Mouse (Mus musculus) urinary bladder, postnatal 25 days (tissue): Measurements from ENCODE around the gene Mmp14.

Experiments used
- DNase-seq: peaks from one replicate; pipeline ENCODE4 v3.0.0; 2022; ENCODE audit warnings: low spot score

The Mmp14 gene

GRCm38 (mm10) chr14:54431334-54432077, at the start of gene Mmp14:
TSS of gene Mmp14 (plus strand) at chr14:54431612.
- peak; percentile 63 for DNase-seq

DNA sequence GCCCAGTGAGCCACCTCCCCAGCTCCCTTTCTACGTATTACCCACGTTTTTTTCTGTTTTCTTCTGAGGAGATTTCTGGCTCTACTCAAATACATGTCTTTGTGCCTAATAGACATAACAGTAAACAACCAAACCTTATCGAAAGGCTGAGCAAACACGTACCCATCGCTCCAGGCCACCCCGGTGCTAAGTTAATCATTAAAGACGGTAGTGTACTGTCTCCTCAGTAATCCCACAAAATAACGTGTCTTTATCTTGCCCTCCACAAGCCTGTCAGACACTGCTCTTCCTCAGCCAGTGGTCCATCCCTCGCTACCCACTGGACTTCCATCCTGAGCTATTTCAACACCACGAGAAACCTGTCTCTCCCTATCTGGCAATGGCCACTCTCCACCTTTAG, 49.6 kb upstream of the Mmp14 start:
- DNase-seq = no peak

GRCm38 (mm10) chr14:54382641-54383040, 48.8 kb upstream of the Mmp14 start:
- DNase-seq = no peak

GRCm38 (mm10) chr14:54383355-54383771, 48.0 kb upstream of the Mmp14 start:
- no peak for DNase-seq

DNA sequence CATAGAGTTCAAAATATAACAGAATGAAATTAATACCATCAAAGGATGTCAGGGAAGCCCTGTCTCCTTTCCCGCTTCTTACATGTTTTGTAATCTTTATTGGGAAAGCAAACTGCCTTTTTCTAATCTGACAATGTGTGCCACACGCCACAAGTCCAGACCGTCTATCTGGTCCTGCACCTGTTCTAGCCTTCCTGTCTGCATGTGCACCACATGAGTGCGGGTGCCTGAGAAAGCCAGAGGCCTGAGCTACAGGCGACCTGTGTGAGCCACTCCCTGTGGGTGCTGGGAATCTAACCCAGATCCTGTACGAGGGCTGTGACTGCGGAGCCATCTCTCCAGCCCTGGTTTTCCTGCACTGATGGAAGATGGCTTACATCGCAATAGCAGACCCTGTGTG, 47.0 kb upstream of the Mmp14 start:
- DNase-seq = no peak

DNA sequence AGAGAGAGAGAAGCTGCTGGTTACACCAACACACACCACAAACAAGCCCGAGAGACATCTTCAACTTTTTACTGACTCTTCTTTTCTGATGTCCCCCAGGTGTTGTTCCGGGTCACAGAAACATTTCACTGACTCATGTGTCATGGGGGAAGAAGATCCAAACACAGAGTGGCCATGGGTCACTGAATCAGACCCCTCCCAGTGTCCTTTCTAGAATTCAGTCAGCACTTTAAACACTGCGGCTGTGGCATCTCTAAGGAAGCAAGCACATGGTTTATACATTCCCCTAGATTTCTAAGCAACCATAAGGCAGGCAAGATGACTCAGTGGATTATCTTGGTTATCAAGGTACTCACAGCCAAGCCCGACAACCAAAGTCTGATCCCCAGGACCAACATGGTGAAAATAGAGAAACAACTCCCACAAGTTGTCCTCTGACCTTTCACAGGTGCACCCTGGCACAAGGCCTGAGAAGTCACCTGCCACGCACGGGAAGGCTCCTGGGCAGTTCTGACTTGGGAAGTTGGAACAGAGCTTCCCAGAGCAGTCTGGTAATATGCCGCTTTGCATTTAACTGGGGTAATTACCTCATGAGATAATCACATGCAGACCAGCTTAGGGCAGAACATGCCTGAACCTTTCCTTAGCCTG, 45.3 kb upstream of the Mmp14 start:
- no peak for DNase-seq

GRCm38 (mm10) chr14:54387546-54387945, 43.9 kb upstream of the Mmp14 start:
- DNase-seq = no peak

DNA sequence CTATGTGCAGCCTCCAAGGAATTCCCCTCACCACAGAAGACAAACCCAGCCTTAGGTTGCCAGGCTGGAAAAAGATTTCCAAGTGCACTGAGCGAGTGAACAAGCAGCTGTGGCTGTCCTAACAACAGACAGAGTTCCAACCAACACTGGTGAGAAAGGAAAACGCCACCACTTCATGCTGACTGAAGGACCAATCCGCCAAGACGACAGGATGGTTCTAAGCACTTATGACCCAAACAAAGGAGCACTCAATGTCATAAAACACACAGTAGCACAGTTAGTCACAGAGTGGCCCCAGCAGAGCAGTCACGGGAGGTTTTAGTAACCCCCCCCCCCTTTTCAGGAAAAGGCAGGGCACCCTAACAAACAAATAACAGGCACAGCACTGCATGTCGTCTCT, 40.6 kb upstream of the Mmp14 start:
- DNase-seq = no peak

DNA sequence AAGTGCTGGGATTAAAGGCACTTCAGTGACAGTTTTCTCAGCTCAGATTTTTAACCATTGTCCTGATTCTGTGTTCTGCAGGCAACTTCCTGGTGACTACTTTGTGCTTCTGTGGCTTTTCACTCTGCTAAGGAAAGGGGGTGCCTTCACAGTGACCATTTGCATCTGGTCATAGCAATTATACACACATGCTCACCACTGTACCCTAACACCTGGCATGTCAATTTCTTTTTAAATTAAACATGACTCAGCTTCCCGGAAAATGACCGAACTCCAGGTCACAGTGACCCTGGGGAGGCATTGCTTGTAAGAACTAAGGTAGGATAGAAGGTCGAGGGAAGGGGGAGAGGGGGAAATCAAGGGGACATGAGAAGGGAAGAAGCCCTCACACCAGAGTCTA, 37.6 kb upstream of the Mmp14 start:
- no peak for DNase-seq

DNA sequence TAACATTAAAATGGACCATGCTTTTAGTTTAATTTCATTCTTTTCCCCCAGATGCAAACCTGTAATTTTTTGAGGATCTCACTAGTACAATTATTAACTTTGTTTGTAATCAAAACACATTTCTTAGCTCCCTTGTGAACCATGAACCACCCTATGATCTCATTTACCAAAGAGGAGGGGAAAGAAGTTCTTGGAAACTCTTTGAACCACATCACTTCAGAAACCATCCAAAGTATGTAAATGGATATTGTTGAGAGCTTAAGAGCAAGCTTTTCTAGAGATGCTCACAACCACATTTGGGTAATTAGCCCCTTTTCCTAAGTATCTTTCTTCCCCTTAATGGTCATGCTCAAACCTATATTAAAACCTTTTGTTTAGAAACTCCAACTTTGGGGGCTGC, 37.1 kb upstream of the Mmp14 start:
- DNase-seq = no peak

DNA sequence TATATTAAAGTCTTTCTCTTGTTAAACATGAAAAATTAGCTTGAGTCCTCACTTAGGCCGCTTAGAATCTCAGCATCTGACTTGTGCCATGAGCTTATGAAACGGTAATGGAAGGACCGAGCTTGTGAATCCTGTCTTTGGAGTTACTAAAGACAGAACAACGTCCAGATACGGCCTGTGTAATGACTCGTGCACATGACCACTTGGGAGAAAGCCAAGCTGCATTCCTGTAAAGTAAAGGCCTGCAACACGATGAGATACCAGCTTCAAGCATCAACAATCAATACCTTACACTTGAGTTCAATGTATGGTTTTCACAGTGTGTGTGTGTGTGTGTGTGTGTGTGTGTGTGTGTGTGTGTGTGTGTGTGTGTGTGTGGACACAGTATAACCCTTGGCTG, 34.7 kb upstream of the Mmp14 start:
- DNase-seq = no peak

GRCm38 (mm10) chr14:54397872-54398527, 33.4 kb upstream of the Mmp14 start:
- DNase-seq = no peak

- DNase-seq = no peak
These were observed 32.9 kb upstream of the Mmp14 start for GRCm38 (mm10) chr14:54398528-54398916.

GRCm38 (mm10) chr14:54398921-54399382, 32.5 kb upstream of the Mmp14 start:
- DNase-seq = no peak

GRCm38 (mm10) chr14:54401723-54402122, 29.7 kb upstream of the Mmp14 start:
- no peak for DNase-seq

DNA sequence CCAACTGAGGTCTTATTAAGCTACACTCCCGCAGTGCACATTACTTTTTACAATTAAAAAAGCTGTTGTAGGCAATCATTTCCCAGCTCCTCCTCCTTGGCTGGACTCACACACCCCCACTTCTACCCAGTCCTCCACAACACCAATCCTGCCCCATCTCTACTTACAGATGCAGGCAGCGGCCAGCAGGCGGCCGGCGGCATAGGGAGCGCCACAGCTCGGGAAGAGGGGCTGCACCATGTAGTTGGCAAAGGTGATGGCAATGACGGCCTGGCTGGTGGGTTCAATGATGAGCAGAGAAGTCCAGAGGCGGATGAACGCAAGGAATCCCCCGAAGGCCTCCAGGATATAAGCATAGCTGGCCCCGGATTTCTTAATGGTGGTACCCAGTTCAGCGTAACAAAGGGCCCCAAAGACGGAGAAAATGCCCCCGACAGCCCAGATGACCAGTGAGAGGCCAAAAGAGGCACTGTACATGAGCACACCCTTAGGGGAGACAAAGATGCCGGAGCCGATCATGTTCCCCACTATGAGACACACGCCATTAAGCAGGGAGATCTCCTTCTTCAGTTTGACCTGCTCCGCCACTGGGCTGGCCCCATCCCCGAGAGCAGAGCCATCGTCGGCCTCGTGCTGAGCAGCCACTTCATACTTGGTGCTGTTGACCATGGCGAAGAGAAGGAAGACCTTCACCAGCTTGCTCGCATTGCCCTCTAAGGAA, 22.9 kb upstream of the Mmp14 start:
- DNase-seq = no peak

DNA sequence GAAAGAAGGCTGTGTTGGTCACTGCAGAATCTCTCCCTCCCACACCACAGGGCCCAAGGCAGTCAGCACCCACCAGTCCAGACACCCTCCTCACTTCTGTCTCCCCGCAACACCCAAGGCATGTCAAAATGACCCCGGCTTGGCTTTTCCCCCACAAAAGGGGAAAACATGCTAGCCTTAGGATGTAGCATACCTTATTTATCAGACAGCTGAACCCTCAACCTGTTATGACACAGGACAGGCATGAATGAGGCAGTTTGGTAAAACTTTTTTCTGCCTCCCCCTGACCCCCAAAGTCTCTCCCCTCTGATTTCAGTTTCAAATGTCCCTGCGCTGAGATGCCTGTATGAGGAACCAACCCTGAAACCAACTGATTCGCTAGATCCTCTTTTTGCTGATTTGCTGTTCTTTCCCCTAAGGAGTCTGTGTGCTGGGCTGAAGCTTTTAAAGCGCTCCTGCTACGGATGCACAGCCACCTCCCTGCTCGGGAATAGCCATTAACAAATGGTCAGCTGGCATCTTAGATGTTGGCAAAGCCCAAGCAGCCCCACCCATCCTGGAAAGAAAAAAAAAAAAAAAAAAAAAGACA, 22.3 kb upstream of the Mmp14 start:
- no peak for DNase-seq

DNA sequence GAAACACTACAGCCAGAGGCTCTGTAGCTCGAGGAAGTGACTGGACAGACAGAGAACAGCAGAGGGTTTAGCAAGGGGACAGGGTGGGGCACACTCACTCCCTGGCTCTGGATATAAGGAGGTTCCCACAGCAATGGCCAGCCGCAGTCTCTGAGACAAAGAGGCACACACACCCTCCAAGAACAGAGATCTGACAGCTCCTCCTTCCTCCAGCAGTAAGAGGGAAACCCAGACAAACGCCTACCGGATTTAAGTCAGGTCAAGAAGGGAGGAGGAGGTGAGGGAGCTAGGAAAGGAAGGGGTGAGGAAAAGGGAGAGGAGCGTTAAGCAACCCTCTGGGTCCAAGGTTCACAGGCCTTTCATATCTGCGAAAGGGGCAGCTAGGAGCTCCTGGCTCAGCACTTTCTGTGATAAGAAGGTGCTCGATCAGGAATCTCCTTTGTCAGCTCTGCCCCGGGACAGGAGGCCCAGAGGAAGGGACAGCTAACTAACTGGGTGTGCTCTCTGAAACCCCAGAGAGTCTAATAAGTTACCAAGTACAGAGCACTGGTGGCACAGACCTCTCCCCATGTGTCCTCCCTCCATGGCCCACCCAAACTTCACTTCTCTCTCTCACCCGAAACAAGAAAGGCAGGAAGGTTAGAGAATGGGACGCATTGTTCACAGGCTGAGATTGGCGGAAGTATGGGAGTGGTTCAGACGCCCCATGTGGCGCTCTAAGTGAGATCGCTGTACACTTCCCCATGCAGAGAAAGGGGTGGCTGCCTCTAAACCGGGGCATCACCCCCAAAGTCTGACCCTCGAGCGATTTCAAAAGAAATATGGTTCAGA, 21.2 kb upstream of the Mmp14 start:
- DNase-seq = no peak

GRCm38 (mm10) chr14:54412000-54412576, 19.3 kb upstream of the Mmp14 start:
- no peak for DNase-seq

DNA sequence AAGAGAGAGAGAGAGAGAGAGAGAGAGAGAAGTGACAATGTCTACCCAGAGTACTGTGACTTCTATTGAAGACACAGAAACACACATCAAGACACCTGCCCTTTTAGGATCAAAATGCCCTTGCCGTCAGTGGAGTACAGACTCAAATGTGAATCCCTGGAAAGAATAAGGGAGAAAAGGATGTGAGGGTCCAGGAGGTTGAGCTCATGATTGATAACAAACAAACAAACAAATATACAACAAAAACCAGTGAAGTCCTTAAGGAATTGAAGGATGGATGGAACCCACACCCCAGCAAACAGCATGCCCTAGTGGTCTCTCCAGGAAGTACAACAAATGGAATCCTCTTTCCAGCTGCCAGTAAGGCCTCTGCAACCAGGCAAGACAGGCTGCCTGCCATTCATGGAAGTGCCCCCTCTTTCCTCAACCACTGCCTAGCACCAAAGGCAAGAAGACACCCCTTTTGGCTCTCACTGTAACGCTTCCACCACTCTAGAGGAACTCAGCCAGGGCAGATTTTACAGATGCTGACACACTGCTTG, 18.7 kb upstream of the Mmp14 start:
- peak; percentile 51 for DNase-seq
